Mouse (Mus musculus): ENCODE measurements around the gene Cog8. TPM values are rescaled to one million over a fixed set of nuclear protein-coding genes. Genes with fewer than 3 reads are reported as not detected.
"Not testable (repeated sequence)": the region's sequence is repeated elsewhere in the genome, so short reads cannot be mapped to it uniquely, and the experiment has no call there.

The Cog8 gene
- total RNA-seq, 2 experiments from 2014 or later = 27.6 to 29.0 TPM

DNA sequence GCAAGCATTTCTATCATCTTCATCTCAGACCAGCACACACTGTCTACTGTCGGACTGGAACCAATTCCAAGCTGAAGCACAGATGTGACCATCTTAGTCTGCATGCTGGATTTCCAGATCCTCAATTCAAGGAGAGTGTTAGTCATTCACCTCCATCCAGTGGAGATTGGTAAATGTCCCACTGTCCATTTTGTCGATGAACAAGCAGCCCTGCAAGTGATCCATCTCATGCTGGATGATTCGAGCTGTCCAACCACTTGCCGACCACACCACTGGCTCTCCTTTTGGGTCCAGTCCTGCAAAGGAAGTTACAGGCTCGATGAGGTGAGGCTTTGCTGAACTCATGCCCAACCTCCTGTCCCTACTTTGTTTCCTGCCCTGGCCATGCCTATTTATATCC, 9.5 kb downstream of the Cog8 start:
- DNase-seq (ENCODE audit: low spot score in 2 of 2) = no peak

DNA sequence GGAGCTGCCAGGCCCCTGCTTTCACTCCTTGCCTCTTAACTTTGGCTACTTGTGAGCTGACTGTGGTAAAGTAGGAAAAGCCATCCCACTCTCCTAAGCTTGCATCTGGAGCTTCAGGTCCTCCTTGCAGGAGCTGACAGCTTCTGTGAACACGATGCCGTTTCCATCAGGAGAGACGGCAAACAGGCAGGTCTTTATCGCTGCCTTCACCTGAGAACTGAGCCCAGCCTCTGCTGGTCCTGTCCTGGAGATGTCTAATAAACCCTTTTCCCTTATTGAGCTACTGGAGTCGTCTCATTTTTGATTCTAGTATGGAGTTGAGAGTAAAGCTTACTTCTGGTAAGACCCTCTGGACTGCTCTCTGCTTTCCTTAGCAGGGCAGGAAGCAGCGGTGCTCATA, 11.0 kb downstream of the Cog8 start:
- DNase-seq (ENCODE audit: low spot score in 2 of 2) = no peak

DNA sequence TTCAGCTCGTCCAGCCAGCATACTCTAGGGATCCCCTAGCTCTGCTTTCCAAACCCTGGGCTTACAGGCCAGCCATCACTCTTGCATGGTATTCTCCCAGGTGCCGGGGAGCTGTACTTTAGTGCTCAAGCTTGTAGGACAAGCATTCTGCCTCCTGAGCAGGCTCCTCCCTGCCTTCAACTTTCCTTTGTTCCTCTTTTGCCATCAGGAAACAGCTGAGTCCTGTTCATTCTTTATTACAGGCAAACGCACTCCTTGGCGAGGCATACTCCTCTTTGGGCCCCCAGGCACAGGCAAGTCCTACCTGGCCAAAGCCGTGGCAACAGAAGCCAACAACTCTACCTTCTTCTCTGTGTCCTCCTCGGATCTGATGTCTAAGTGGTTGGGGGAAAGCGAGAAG, 15.9 kb downstream of the Cog8 start:
- DNase-seq (ENCODE audit: low spot score in 2 of 2) = no peak

DNA sequence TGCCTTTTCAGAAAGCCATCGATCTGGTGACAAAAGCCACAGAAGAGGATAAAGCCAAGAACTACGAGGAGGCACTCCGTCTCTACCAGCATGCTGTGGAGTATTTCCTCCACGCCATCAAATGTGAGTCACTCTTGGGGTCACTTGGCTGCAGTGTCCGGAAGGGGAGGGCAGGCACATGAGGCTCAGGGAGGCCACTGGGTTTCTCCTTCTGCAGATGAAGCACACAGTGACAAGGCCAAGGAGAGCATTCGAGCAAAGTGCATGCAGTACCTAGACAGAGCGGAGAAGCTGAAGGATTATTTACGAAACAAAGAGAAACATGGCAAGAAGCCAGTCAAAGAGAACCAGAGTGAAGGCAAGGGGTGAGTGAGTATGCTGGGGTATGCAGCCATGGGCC, 19.9 kb downstream of the Cog8 start:
- DNase-seq (ENCODE audit: low spot score in 2 of 2) = no peak

DNA sequence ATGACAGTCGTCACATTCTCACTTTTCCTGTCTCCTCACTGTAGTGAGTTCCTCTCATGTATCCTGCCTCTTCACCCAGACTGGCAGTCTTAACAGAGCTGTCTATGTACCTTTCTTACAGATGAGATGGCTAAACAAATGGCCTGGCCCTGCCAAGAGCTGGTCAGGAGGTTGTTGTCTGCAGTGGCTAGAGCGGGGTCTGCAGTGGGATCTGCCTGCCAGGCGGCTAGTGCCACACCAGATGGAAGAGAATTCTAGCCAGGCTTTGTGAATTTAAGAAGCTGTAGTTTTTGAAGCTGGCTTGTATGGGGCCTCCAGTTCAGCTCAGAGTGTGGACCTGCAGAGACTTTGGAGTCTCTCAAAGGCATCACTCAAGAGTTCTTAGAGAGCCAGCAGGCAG, 20.8 kb downstream of the Cog8 start:
- no peak for DNase-seq (ENCODE audit: low spot score in 2 of 2)

DNA sequence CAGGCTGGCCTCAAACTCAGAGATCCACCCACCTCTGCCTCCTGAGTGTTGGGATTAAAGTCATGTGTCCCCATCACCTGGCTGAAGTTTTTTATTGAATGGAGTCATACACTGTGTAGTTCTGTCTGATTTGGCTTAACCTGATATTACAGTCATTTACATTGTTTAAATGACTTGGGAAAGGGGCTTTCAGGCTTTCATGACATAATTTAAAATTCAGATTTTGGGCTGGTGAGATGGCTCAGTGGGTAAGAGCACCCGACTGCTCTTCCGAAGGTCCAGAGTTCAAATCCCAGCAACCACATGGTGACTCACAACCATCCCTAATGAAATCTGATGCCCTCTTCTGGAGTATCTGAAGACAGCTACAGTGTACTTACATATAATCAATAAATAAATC, 22.9 kb downstream of the Cog8 start:
- not testable (repeated sequence) for DNase-seq (ENCODE audit: low spot score in 2 of 2)

DNA sequence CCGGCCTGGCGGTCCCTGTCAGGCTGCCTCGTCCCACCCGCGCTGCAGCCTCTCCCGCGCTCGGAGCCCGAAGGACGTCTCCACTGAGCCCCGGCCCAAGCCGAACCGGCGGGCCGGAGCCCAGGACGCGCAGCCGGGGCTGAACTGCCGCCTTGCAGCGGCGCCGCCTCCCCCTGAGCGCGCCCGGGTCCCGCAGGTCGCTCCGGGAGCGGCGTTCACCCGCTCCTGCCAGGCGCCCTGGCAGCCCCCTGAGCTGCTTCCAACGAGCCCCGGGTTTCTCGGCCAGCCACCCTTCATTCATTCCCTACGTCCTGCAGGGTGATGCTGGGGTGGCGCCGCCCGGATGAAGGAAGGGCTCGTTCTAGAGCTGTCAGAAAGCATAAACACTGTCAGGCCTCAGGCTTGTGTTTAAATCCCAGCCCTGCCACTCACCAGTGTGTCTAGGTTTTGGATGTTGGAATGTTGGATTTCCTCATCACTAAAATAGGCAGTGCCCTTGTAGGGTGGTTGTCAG, 24.9 kb downstream of the Cog8 start:
- no peak for DNase-seq (ENCODE audit: low spot score in 2 of 2)

DNA sequence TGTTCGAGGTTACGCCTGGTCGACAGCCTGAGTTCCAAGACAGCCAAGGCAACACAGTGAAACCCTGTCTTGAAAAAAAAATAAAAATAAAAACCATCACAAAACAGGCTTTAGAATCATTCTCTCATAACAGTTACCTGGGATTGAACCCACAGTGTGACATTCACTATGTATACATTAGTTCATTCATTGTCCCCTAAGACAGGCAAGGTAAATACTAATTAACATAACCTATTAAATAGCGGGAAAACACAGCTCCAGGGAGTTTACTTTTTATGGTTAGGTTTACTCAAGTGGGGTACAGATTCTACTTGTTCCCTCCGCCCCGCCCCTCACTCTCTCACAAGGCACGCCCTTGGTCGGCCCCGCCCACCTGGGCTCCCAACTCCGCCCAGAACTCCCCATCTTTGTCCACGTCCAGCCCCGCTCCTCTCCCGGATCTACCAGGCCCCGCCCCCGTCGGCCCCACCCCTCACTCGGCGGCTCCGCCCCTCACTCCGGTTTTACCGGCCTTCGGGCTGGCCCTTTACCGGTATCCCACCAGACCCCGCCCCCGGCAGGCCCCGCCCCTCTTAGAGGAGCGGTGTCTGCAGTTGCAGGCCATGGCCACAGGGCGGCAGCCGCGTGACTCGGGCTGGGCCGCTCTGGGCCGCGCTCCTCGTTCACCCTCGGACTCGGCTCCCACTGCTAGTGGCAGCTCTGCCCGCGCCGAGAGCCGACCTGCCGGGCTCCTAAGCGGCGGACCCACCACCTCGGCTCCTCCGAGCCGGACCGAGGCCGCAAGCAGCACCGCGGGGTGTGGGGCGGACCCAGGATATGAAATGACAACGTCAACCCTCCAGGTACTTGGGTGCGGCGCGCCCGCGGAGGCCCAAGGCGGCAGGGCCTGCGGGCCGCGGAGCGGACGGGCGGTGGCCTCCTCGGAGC, 25.6 kb downstream of the Cog8 start, which contains the start of gene Vps4a:
TSS of gene Vps4a (plus strand) at position 573 of the 927 bp plus-strand sequence.
- DNase-seq (ENCODE audit: low spot score in 2 of 2) = peak; percentile 96

DNA sequence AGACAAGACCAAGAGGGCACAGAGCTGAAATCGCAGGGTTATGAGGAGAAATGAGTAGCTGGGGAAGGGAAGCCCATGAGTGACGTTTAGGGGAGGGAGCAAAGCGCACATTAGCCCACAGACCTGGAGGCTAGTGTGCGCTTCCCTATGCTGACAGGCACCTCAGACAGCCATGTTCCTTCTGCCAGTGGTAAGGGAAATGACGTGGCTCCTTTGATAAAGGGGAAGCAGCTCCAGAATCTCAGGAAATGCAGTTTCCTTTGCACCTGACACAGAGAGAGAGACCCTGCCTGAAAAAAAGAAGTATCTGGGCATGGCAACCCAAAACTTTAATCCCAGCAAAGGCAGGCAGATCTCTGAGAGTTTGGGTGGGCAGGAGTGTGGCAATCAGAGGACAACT, 26.4 kb downstream of the Cog8 start:
- no peak for DNase-seq (ENCODE audit: low spot score in 2 of 2)

DNA sequence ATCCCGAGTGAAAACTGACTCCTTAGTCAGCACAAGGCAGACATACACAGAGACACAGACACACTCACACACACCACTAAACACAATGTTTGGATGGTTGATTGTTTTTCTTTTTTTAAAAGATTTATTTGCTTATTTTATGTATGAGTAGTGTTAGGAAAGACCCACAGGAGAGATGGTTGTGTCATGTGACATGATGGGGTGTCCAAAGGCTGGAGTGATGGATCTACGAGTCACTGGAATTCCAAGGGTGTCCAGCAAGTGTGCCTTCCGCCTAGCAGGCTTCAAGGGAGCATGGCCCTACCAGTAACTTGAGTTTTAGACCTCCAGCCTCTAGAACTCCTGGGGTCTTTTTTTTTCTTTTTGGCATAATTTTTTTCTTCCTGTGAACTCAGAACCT, 27.2 kb downstream of the Cog8 start:
- no peak for DNase-seq (ENCODE audit: low spot score in 2 of 2)

DNA sequence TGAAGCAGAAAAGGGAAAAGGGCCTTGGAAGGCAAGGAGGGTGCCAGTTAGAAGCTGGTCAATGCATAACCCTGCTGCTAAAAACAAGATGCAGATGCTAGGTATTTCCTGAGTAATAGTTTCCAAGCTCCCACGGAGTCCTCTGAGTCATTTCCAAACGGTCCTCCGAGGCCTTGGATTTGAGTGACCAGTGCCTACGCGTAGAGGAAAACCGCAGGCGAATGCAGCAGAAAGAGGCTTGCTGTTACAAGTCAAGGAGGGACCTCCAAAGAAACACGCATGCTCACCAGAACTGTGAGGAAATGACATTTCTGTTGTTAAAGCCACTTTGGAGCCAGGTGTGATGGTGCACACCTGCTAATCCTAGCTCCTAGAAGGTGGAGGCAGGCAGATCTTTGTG, 33.0 kb downstream of the Cog8 start:
- no peak for DNase-seq (ENCODE audit: low spot score in 2 of 2)

DNA sequence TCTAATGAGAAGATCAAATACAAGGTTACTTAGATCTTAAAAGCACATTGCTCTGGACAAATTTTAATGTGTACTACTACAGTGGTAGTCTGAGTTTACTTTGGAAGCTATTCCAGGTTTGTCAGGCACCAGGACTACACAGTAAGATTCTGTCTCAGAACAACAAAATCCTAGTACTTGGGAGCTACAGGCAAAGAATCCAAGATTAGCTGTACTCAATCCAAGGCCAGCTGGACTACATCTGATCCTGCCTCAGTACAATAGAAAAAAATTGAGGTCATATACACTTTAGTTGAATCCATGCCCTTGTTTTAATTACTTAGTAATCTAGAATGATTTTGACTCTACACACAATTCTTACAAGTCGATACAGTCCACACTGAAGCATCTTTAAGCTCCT, 41.6 kb downstream of the Cog8 start:
- DNase-seq (ENCODE audit: low spot score in 2 of 2) = no peak

DNA sequence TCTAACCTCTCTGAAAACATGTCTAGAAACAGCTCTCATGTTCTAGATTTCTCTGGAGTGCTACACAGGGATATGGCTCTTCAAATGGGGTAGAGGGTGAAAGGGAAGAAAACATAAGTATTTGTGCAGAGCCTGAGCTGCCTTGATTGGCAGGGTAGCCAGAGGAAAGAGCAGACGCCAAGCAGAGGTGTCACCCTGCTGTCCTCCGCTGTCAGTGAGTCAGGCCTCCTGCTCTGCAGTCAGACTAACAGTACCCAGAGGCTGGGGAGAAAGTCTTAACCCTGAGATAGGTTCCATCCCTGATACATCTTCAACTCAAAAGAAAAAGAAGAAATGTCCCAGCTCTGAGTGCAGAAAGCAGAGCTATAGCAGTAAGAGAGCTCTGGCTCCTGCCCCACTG, 43.8 kb downstream of the Cog8 start:
- no peak for DNase-seq (ENCODE audit: low spot score in 2 of 2)

DNA sequence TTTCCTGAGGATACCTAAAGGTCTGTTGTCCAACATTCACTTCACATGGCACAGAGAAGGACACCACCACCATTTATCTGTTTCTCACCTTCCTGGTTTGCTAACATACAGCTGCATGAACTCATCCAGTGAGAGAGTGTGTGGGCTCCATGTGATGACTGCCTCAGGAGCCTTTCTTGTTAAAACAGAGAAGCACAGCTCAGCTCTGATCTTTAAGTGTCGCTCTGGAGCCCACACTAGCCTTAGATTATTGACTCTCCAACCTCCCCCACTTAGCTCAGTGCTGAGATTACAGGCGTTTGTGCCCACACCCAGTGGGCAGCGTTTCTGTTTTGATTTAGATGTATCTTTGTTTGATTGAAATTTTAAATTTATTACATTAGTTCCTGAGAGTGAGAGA, 48.7 kb downstream of the Cog8 start:
- DNase-seq (ENCODE audit: low spot score in 2 of 2) = no peak

DNA sequence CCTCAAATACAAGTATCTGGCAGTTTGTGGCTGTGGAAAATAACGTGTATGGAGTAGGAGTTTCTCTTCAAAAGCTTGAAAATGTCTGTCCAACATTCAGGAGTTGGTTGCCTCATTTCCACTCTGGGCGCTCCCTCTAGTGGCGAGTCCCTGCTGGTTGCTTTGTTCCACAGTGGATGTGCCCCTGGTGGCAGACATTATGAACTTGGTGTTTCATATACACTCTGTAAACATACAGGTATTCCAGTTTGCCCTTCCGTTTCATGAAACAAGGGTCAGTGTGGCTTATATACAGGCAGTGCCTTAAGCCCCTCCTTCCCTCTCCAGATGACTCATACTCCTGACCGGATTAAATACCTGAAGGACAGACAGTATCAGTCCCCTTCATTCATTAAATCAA, 54.0 kb downstream of the Cog8 start:
- peak; percentile 88 to 91 for DNase-seq (ENCODE audit: low spot score in 2 of 2)

DNA sequence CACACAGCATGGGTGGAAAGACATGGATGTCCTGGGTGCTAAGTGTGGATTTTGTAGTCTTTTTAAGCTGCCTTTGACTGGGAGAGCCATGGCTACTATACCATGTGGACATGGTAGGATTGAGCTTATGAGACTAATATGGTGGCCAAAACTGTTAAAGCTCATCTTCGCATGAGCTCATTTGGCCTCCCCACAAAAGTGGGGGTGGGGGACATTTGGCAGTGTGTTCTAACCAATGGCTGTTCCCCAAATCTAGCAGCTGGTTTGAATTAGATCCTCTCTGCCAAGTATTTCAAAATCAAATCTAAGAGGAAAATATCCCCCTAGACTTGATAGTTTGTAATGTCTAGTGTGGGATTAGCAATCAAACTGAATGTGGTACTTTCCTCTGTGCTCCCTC, 57.4 kb downstream of the Cog8 start:
- DNase-seq (ENCODE audit: low spot score in 2 of 2) = peak; percentile 51 to 71

DNA sequence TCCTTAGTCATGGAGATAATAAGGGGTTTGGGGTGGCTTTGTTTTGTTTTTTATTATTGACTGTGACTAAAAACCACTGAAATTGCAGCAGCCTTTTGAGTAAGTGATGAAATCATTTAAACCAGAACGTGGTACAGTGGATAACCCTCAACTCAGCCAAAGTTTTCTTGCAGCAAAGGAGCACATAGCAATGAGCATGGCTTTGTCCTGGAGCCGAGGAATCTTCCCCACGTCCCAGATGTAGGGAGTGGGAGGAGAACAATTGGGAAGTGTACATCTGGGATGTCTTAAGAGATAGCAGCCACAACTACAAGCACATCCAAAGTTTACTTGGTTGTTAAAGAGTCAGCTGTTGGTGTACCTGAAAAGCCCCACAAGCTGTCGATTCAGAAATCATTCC, 59.1 kb downstream of the Cog8 start:
- no peak for DNase-seq (ENCODE audit: low spot score in 2 of 2)

DNA sequence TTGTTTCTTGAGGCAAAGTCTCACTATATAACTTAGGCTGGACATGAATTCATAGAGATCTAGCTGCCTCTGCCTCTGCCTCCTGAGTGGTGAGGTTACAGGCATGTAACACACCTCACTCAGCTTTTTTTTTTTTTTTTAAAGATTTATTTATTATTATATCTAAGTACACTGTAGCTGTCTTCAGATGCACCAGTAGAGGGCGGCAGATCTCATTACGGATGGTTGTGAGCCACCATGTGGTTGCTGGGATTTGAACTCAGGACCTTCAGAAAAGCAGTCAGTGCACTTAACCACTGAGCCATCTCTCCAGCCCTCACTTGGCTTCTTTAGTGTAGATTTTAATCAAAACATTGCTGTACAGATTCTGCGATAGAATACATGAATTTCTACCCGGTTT, 60.1 kb downstream of the Cog8 start:
- DNase-seq (ENCODE audit: low spot score in 2 of 2) = not testable (repeated sequence)

Small RNA genes within 50 kb of the gene (microRNA-seq; reads per million reads assigned to microRNA genes)
- gene Mir7075 = 0.28 to 1.6 reads per million in 2 experiments

Other genes with a start within 250 kb of the Cog8 start
- 1 to 10 TPM; 4.3 to 4.7 TPM for gene Has3, start 186.4 kb downstream of the Cog8 start, total RNA-seq (2021)
- gene Utp4, start 163.1 kb downstream of the Cog8 start, total RNA-seq (2021) = 10 to 100 TPM; 36.2 to 38.0 TPM
- 10 to 100 TPM; 11.9 to 13.0 TPM for gene Sntb2, start 120.9 kb downstream of the Cog8 start, total RNA-seq (2021)
- 100 to 1,000 TPM; 110 to 113 TPM for gene Vps4a, start 25.5 kb downstream of the Cog8 start, total RNA-seq (2021)
- gene Pdf, start 8.1 kb downstream of the Cog8 start, total RNA-seq (2021) = 10 to 100 TPM; 24.6 to 24.9 TPM
- 10 to 100 TPM; 46.1 to 49.3 TPM for gene Nip7, start 188 bp upstream of the Cog8 start, total RNA-seq (2021)
- gene Tmed6, start 9.0 kb upstream of the Cog8 start, total RNA-seq (2021) = not detected
- gene Terf2, start 39.9 kb upstream of the Cog8 start, total RNA-seq (2021) = 10 to 100 TPM; 33.9 to 37.1 TPM
- gene Cyb5b, start 94.0 kb upstream of the Cog8 start, total RNA-seq (2021) = 10 to 100 TPM; 89.7 to 98.4 TPM
- 10 to 100 TPM; 47.2 to 52.5 TPM for gene Nfat5, start 236.8 kb upstream of the Cog8 start, total RNA-seq (2021)

Data from layer of hippocampus, postnatal 14 days (tissue).